Mouse (Mus musculus): ENCODE data around the gene Arrdc1.

- TF ChIP-seq CTCF (IDR thresholded peaks at IDR 0.05) (peak; percentile 39), POLR2A (IDR thresholded peaks at IDR 0.05; ENCODE audit: insufficient read depth, low read depth, low read length) (no peak)
Measured at GRCm38 (mm10) chr2:24902999-24903398, 32.1 kb downstream of the Arrdc1 start.
